Mouse (Mus musculus) cerebellum, adult 9-11 months (tissue): Measurements from ENCODE around the gene Dchs2.
"Not testable (repeated sequence)": the region's sequence is repeated elsewhere in the genome, so short reads cannot be mapped to it uniquely, and the experiment has no call there.

Source experiments
- DNase-seq: peaks from one replicate; pipeline ENCODE4 v3.0.0; 2022

The Dchs2 gene

GRCm38 (mm10) chr3:83127726-83128448 is at the start of gene Dchs2:
Dchs2 (plus strand) TSS chr3:83127948.
- no peak for DNase-seq

DNA sequence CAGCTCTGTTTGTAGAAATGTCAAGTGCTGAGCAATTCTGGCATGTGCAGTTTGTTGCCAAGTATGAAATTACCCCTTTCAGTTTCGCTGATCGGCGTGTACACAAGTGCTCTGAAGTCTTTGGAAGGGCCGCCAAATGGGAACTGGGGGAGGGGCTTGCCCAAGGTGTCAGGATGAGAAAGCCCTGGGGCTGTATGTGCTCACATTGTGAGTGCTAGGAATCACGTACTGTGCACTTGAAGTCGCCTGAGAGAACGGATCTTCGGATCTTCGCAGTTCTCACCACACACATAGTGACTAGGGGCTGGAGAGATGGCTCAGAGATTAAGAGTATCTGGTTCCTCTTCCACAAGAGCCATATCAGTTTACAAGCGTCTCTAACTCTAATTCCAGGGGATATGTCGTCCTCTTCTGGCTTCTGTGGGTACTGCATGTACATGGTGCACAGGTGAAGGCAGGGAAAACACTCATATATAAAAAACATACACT is 47.1 kb upstream of the Dchs2 start:
- DNase-seq: peak; percentile 21

DNA sequence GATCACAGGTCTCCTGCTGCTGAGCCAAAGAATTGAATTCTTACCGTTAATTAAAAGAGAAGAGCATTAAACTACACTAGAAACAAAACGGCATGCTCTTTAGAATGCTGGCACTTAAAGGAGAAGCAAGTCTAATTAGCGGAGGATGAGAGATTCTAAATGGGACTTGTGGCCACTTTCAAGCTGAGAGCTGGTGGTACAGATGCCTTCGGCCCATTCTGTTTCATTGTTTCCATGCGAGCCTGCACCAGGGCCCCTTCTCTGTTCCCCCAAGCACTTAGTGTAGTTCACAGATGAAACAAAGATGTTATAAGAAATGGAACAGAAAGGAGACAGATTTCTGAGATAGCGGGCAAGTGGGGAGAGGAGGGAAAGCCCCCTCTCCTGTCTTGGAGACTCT is 30.2 kb upstream of the Dchs2 start:
- DNase-seq: no peak

- DNase-seq: no peak
Measured at GRCm38 (mm10) chr3:83098546-83099034, 29.2 kb upstream of the Dchs2 start.

DNA sequence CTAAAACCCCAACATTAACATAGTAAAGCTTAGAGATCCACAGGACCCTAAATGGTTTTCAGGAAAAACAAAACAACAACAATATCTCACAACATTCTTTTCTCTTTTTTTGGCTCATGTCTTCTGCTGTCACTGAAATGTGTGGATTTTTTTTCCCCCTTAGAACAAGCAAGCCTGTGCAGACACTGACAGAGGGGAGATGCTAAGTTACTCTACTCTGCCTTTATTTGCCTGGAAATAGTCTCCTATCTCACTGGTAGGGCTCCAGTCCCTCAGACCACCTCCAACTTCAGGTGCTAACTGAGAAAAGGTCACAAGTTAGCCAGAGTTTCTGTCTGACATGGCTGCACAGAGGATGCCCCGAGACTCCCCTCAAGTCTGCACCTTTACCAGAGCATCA is 28.6 kb upstream of the Dchs2 start:
- no peak for DNase-seq

- DNase-seq: no peak
Measured at GRCm38 (mm10) chr3:83099651-83100050, 28.1 kb upstream of the Dchs2 start.

DNA sequence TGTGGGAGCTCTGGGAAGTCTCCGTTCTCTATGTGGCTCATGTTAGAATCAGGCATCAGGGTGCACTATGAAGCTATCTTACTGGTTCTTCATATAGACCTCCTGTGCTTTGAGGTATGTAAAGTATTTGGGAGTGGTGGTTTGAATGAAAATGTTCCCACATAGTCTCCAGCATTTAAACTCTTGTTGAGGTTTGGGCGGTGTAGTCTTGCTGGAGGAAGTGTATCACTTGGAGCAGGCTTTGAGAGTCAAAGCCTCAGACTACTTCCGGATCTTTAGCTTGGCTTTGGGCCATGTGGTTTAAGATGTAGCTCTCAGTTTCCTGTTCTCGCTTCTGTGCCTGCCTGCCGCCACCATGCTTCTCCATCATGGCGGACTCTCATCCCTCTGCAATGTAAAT is 25.5 kb upstream of the Dchs2 start:
- no peak for DNase-seq

GRCm38 (mm10) chr3:83110163-83110562 is 17.6 kb upstream of the Dchs2 start:
- no peak for DNase-seq

DNA sequence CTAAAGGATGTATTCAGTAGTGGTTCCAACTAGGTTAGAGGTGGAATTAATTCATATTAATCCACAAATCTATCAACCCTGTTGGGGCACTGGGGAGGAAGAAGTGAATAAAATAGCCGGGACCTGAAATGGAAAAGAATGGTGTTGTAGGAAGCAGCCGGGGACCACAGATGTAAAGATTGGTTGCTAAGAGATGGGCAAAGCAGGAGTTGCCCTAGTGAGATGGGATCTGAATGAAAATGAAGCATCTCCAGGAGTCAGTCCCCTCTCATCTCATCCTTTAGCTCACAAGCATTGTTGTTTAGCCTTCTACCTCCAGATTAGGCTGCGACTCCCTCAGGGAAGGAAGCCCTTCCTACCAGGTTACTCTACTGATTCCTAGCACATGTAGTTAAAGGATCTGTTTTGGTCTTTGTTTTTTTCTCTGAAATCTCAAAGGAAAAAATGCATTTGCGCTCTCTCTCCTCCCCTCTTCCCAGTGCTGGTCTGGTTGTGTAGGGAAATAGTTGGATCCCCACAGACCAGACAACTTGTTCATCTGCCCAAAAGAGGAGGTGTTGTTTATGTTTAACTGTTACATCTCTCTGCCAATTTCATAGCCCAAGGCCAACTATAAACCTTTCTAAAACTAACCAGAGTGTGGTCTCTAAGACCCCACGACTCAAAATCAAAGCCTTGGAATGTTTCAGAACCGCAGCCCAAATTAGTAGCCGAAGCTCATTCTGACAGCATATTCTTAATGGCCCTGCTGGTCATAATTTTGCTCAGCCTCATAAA is 16.1 kb upstream of the Dchs2 start:
- DNase-seq: no peak

- no peak for DNase-seq
Measured at GRCm38 (mm10) chr3:83112869-83113268, 14.9 kb upstream of the Dchs2 start.

GRCm38 (mm10) chr3:83114946-83115345 is 12.8 kb upstream of the Dchs2 start:
- no peak for DNase-seq

DNA sequence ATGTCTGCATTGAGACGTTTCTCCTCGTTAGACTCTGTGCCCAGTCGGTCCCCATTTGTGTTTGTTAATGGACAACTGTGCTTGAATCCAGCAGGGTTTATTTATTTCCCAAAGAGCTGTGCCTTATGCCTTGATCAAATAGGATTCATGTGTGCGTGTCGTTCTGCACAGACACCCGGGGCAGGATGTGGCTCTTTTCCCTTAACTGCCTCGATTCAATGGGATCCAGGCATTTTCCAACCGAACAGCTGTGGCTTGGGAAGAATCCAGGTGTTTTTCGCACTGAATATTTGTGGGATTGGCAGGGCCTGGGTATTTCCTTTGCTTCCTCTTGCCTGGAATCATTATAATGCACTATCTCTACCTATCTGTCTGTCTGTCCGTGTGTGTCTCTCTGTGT is 10.2 kb upstream of the Dchs2 start:
- no peak for DNase-seq

DNA sequence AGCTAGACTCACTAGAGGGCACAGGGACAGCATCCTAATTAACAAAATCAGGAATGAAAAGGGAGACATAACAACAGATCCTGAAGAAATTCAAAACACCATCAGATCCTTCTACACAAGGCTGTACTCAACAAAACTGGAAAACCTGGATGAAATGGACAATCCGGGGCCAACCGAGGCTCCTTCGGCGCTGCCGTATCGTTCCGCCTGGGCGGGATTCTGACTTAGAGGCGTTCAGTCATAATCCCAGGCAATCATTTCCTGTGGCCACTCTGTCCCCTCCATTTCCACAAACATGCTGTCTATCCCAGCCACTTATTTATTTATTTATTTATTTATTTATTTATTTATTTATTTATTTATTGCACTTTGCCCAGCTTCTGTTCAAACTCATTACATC is 3.8 kb upstream of the Dchs2 start:
- DNase-seq: not testable (repeated sequence)

GRCm38 (mm10) chr3:83127088-83127725 is 541 bp upstream of the Dchs2 start:
- DNase-seq: no peak

- no peak for DNase-seq
Measured at GRCm38 (mm10) chr3:83128449-83128922, 738 bp downstream of the Dchs2 start.

DNA sequence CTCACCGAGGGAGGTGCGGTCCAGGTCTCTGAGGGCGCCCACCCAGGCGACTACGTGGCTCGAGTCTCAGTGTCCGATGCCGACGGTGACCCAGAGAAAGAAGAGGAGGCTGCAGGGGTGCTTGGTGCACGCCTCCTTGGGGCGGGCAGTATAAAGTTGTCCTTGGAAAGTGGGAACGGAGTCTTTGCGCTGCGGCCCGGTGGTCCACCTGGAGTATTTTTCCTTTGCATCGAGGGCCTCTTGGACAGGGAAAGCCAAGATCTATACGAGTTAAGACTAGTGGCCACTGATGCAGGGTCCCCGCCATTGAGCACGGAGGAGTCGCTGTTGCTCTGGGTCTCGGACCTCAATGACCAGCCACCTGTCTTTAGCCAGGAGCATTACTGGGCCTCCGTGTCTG is 1.4 kb downstream of the Dchs2 start:
- no peak for DNase-seq

GRCm38 (mm10) chr3:83136413-83136812 is 8.7 kb downstream of the Dchs2 start:
- no peak for DNase-seq

- no peak for DNase-seq
Measured at GRCm38 (mm10) chr3:83138820-83139219, 11.1 kb downstream of the Dchs2 start.

DNA sequence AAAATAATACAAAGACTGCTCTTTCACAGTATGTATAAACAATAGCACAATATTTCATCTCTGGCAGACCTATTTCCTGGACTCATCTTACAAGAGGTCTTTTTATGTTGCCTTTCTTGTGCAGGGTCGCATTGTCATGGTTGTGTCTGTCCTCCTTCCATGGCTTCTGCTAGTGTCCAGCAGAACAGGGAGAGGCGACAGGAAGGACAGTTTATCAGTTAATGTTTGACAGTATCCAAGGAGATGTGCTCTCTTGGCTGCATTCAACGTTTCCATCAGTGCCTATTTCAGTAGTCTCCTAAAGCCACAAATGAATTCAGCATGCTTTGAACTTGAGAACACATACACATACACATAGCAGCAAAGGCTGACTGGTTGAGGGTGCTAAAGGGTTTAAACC is 17.9 kb downstream of the Dchs2 start:
- no peak for DNase-seq

DNA sequence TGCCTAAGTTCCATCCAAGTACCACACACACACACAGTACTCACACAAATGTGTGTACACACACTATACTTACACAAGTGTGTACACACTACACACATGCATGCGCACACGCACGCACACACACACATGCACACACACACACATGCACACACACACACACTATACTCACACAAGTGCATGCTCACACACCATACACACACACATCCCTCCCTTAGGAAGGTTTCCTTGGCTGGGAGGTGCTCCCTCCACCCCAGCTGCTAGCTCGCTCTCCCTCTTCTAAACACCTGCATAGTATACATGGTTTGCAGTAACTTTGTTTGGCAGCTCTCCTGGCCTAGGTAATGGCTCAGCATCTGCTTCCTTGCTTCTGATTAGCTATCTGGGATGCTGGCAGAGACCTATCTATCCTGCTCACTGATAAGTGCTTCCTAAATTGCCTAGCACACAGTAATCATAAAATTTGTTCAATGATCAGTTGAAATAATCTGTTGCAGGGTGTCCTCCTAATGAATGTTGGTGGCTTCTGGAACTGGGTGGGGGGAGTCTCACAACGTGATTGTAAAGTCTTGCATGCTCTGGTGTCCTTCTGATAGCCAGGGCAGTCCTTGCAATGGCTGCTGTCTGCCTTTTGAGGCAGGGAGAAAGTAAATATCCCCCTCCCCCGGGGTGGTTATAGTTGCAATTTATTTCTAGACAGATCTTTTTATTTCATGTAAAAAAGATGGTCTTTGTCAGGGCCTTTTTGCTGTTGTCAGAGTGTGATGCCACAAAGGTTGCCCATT is 19.7 kb downstream of the Dchs2 start:
- no peak for DNase-seq

- no peak for DNase-seq
Measured at GRCm38 (mm10) chr3:83148055-83148447, 20.3 kb downstream of the Dchs2 start.

DNA sequence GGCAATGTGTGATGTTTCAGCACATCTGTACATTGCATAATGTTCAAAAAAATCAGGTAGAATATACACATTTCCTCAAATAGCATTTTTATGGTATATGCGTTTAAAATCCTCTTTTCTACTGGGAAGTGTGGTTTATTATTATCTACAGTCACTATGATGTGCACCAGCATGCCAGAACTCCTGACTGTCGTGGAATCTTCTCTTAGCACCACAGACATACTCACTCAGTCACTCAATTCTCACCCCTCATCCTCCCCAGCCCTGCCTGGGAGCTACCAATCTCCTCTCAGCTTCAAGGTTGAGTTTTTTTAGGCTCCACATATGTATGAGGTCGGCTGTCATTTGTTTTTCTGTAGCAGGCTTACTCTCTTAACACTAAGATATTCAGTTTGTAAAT is 20.8 kb downstream of the Dchs2 start:
- DNase-seq: no peak

GRCm38 (mm10) chr3:83155600-83155999 is 27.9 kb downstream of the Dchs2 start:
- DNase-seq: no peak
